ENCODE assay signal across 9 mouse cellular contexts in genomic region chr11:74575940-74576339, GRCm38 (mm10). TPM values are rescaled to one million over a fixed set of nuclear protein-coding genes. Genes with fewer than 3 reads are reported as not detected.
DNase-seq lines count a peak whose midpoint lies in the region; ATAC-seq lines count a peak whose summit lies in the region.
"Had no signal": no experiment of that assay in that cellular context is flagged by ENCODE, and none has a peak within 500 bp of the region (broad histone marks: within the 10 kb centered on the region; RNA-seq: fewer than 3 reads in every experiment).

No protein-coding gene starts in this region.

- intact Hi-C loops in gastrocnemius, postnatal 14 days (cut with DNase I; ENCODE audit: low total_unique reads), result no loop called here

- peaks cover 93% of the 10 kb centered on the region for H3K4me1 ChIP-seq in liver, embryonic 15.5 days (replicated peaks)

- WGBS in liver, embryonic 15.5 days (ENCODE audit: insufficient replicate concordance), result 31% methylated on average over 3 of the region's 3 CpGs

- DNase-seq in layer of hippocampus, adult 11-12 months (ENCODE audit: low spot score), result peak; percentile 45
- DNase-seq in layer of hippocampus, adult 9-10 months (ENCODE audit: low spot score), result no peak
- DNase-seq in spleen, adult 12 weeks (ENCODE audit: low spot score), result peak; percentile 21
- DNase-seq in gastrocnemius, postnatal 14 days, result no peak
- DNase-seq in urinary bladder, adult 2 months (ENCODE audit: low spot score), result no peak

- ATAC-seq in erythroid progenitor cell, adult 5-6 weeks (replicated peaks; ENCODE audit: low FRiP score, poor library complexity, severe bottlenecking), result peak; percentile 50
- peak; percentile 57 for ATAC-seq in liver, embryonic 15.5 days (ENCODE audit: insufficient read depth)
- ATAC-seq: intestine, postnatal 0 days had no signal

- peak overlapping the region; percentile 52; the same call in 1 of the 2 replicates for H3K9ac ChIP-seq in liver, embryonic 15.5 days

- peak overlapping the region; percentile 67 for H3K4me2 ChIP-seq in liver, embryonic 15.5 days

- H3K36me3 ChIP-seq in liver, embryonic 15.5 days (replicated peaks), result no peaks in the 10 kb centered on the region

- no peak overlapping the region for H3K4me3 ChIP-seq in liver, embryonic 15.5 days (replicated peaks)
- H3K4me3 ChIP-seq: left cerebral cortex, adult 2 months had no signal

- no peaks in the 10 kb centered on the region for H3K27me3 ChIP-seq in liver, embryonic 15.5 days

- H3K9me3 ChIP-seq in liver, embryonic 15.5 days (replicated peaks), result no peaks in the 10 kb centered on the region

- peak overlapping the region; percentile 99 for H3K27ac ChIP-seq in liver, embryonic 15.5 days (replicated peaks)
- H3K27ac ChIP-seq: left cerebral cortex, adult 2 months had no signal

RNA-seq across cellular contexts. Expression of gene Rap1gap2, which starts 34.8 kb away (rescaled TPM):
- total RNA-seq in erythroid progenitor cell, adult 5-6 weeks (2015; ENCODE audit: low replicate concordance), result 1.3 and 3.6 TPM in 2 replicates
- total RNA-seq in erythroid progenitor cell, adult 5-6 weeks (2017; ENCODE audit: low replicate concordance), result 1.2 and 3.0 TPM in 2 replicates
- 0.76 and 0.81 TPM in 2 replicates for polyA plus RNA-seq in liver, embryonic 15.5 days (2015; fragmentation: Nextera tagmentation; extraction: Ambion mirVana)
- 1 to 10 TPM; 9.9 to 10.0 TPM for total RNA-seq in gastrocnemius, postnatal 14 days (2021)
- 32.4 and 32.5 TPM in 2 replicates for polyA plus RNA-seq in urinary bladder, adult 2 months (2012; rRNA removed)

RNA-seq across cellular contexts. Expression of gene Ccdc92b, which starts 43.5 kb away (rescaled TPM):
- total RNA-seq in erythroid progenitor cell, adult 5-6 weeks (2015; ENCODE audit: low replicate concordance), result 11.9 and 21.0 TPM in 2 replicates
- total RNA-seq in erythroid progenitor cell, adult 5-6 weeks (2017; ENCODE audit: low replicate concordance), result 9.5 and 14.0 TPM in 2 replicates
- 13.7 and 17.7 TPM in 2 replicates for polyA plus RNA-seq in liver, embryonic 15.5 days (2015; fragmentation: Nextera tagmentation; extraction: Ambion mirVana)
- total RNA-seq in gastrocnemius, postnatal 14 days (2021), result under 1 TPM; 0.09 to 0.12 TPM
- 0.55 and 0.59 TPM in 2 replicates for polyA plus RNA-seq in urinary bladder, adult 2 months (2012; rRNA removed)

Comparison
In these comparisons a context has a peak if more than half of its experiments do, and no peak if none do; other contexts are left out.
1. DNase-seq: peak in layer of hippocampus, adult 11-12 months (single experiment) and spleen, adult 12 weeks (single experiment); none in layer of hippocampus, adult 9-10 months (single experiment), gastrocnemius, postnatal 14 days (single experiment) and urinary bladder, adult 2 months (single experiment).
2. RNA of gene Ccdc92b, which starts 43.5 kb away (total RNA-seq): 9.5 to 21.0 TPM in erythroid progenitor cell, adult 5-6 weeks; 0.09 to 0.12 TPM in gastrocnemius, postnatal 14 days; every median in the first group is over 4 times any median in the second.